Mouse (Mus musculus) kidney, postnatal 14 days (tissue): ENCODE measurements around the gene Sidt2.

Experiments used
- DNase-seq: peaks from one replicate; pipeline ENCODE4 v3.0.0; 2022; ENCODE audit warnings: mixed read lengths

Gene Sidt2

DNA sequence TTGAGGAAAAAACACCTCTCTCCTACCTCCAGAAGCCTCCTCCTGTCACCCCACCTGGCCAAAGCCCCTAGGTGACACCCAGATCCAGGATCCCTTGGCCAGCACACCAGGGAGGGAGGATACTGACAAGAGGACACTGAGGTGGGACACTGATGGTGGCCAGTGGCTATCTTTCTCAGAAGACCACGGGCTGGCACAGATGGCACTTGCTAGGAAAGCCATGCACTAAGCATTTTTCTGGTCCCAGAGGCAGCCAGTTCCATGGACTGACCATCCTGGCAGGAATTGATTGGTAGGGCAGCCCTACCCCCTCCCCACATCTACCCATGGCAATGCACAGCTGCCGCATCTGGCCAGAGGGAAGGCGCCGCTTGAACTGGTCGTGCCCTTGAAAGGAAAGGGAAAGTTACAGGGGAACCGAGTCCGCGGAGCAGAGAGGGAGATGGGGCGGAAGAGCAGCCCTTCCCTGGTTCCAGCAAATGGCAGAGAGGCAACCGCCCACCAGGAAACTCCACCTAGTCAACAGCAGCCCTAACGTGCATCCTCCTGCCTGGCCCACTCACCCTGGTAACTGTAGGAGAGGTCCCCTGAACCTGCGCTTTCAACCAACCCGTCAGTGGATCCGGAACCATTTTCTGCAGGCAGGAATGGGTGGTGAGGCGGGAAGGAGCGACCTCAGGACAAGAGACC is 8.7 kb downstream of the Sidt2 start:
- no peak for DNase-seq

DNA sequence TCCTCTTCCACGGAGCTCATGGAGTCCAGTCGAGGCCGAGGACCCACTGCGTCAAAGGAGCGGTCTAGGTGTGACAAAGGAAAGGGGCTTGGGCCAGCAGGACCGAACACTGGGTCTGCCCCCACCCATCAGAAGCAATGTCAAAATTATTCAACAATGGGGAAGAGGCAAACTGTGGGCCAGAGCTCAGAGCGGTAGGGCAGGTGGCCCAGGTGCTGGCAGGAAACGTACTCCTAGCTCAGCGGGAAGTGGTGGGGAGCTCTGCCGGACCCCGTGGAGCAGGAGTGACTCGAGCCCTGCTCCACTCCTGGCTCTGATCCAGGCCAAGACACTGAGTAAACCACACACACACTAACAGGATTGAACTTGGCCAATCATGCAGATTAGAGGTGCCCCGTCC is 9.3 kb downstream of the Sidt2 start:
- DNase-seq = no peak

DNA sequence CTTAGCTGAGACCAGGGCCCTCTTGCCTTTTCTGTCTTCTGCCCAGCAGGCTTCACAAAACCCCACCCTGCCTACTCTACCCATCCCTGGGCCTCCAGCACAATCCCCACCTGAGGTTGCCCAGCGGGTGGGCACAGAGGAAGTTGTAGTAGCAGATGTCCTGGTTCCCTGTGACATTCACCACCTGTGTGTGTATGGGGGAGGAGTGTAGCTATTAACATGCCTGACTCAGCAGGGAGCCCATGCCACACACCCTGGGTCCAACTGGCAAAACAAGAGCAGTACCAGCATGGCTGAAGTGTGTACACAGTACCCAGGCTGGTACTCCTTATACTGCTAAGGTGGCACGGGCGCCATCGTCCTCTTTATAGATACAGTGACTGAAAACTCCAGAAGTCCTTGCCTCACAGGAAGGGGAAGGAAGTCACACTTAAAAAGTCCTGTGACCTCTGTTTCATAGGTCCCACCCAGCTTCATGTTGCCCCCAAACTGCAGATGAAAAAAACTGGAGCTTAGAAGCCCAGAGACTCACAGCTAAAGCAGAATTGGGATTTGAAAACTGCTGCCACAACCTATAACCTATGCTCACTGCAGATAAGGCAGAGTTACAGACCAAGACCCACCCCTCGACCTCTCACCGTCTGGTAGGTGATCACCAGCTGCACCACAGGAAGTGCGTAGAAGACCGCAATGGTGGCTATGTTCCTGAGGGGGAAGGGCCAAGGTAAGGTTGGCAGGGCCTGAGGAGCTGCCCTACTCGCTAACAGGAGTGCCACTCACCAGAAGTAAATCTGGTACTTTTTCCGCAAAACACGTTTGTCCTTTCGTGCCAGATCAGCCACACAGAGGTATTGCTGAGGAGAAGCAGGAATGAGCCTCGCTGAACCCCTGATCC is 10.3 kb downstream of the Sidt2 start:
- no peak for DNase-seq

DNA sequence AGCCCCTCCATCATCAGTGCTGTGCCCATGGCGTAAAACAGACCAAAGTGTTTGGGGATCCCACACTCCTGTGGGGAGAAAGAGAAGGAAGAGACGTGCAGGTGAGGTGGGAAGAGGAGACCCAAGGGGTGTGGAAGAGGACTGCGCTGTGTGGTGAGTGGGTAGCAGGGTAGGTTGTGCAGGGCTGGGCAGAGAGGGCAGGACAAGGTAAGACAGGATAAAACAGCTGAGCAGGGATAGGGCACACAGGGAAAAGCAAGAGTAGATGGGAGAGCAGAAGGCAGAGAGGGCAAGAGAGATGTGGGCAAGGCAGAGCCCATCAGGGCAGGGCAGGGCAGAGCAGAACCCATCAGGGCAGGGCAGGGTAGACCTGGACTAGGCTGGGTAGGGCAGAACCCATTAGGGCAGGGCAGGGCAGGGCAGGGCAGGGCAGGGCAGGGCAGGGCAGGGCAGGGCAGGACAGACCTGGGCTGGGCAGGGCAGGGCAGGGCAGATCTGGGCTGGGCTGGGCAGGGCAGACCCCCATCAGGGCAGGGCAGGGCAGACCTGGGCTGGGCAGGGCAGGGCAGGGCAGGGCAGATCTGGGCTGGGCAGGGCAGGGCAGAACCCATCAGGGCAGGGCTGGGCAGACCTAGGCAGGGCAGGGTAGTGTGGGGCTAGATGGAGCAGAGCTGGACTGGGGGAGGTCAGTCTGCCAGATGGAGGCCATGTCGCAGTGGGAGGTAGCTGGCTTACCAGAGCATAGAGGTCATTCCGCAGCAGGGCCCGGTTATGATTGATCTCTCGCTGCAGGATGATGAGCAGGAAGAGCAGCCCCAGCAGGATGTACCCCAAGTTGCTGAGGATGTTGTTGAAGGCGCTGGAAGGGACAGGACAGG is 11.2 kb downstream of the Sidt2 start:
- no peak for DNase-seq

GRCm38 (mm10) chr9:45942916-45943315 is 12.1 kb downstream of the Sidt2 start:
- no peak for DNase-seq

GRCm38 (mm10) chr9:45942464-45942863 is 12.6 kb downstream of the Sidt2 start:
- no peak for DNase-seq

DNA sequence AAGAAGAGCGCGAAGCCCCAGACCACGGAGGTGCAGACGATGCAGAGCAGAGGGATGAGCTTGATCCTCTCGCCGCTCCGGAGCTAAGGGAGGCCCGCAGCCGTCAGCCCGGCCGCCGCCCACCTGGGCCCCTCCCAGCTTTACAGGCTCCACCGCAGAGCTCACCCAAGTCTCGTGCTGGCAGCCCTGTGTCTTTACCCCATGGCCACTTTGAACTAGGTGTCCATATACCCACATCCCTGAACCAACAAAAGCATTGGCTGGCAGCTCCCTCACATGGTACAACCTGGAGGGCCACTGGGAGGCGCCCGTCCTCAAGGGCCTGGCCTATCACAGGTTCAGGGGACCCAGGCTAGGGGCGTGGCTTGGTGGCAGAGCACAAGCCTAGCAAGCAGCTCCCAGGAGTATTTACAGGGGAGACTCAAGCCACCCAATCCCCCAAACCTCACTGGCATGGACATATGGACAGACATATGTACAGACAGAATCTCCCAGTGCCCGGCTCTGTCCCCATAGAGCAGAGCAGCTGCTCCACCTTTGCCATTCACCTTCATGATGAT is 13.6 kb downstream of the Sidt2 start:
- no peak for DNase-seq

- no peak for DNase-seq
Measured at GRCm38 (mm10) chr9:45939794-45940193, 15.3 kb downstream of the Sidt2 start.

- DNase-seq = no peak
Measured at GRCm38 (mm10) chr9:45938952-45939637, 16.0 kb downstream of the Sidt2 start.

GRCm38 (mm10) chr9:45938088-45938487 is 17.0 kb downstream of the Sidt2 start:
- DNase-seq = no peak

- DNase-seq = peak; percentile 88
Measured at GRCm38 (mm10) chr9:45936883-45937282, 18.2 kb downstream of the Sidt2 start.

GRCm38 (mm10) chr9:45935628-45936210 is 19.3 kb downstream of the Sidt2 start, which contains the start of gene Tagln:
TSS of gene Tagln (minus strand) at chr9:45936058.
- peak; percentile 73 for DNase-seq

DNA sequence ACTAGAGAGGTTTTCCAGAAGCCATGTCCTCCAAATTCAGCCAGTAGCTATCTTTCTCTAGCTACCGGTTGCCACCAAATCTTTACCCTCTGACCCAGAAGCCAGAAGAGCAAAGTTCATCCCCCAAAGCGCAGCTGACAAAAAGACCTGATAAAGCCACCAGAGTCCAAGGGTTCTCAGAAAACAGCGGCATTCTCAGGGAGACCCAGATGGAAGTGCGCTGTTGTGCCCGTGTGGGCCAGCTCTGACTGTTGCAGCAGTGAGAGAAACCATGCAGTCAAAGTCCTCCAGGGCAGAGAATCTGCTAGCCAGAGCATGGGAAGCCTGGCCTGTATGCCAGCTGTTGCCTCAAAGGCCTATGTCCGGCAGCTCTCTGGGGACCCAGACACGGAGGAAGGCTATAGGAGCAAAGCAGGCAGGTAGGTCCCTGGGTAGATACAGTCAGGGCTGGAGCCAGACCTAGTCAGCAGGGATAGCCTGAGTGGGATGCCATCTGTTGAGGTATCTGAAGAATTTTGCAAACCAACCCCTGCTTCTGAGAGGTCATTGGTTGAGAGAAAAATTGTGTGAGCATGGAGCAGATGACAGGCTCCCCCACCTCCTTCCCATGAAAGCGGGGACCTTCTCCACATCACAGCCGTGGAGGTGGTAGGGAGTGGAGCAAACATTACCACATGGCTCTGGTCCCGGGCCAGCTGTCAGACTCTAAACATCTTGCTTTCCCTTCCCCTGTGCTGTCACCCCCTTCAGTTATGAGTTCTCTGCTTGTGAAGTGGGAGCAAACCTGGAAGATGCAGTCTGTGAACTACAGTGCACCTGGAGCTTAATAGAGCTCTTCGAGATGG is 22.3 kb downstream of the Sidt2 start:
- peak; percentile 37 for DNase-seq

DNA sequence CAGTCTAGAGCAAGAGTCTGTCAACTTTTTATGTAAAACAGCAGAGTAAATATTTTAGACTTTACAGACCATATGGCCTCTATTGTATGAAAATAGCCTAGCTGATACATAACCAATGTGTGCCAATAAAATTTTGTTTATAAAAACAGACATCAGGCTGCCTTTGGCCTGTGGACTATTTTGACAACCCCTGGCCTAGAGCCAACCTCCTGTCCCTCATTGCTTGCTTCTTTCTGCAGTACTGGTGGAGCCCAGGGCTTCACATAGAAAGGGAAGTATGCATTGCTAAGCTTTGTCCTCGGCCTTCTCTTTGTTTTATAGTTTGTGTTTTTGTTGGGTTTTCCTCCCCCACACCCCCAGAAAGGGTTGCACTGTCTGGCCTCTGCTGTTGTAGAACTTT is 23.1 kb downstream of the Sidt2 start:
- DNase-seq = peak; percentile 48

GRCm38 (mm10) chr9:45929285-45929684 is 25.8 kb downstream of the Sidt2 start:
- no peak for DNase-seq

GRCm38 (mm10) chr9:45919895-45920294 is 35.2 kb downstream of the Sidt2 start:
- no peak for DNase-seq

DNA sequence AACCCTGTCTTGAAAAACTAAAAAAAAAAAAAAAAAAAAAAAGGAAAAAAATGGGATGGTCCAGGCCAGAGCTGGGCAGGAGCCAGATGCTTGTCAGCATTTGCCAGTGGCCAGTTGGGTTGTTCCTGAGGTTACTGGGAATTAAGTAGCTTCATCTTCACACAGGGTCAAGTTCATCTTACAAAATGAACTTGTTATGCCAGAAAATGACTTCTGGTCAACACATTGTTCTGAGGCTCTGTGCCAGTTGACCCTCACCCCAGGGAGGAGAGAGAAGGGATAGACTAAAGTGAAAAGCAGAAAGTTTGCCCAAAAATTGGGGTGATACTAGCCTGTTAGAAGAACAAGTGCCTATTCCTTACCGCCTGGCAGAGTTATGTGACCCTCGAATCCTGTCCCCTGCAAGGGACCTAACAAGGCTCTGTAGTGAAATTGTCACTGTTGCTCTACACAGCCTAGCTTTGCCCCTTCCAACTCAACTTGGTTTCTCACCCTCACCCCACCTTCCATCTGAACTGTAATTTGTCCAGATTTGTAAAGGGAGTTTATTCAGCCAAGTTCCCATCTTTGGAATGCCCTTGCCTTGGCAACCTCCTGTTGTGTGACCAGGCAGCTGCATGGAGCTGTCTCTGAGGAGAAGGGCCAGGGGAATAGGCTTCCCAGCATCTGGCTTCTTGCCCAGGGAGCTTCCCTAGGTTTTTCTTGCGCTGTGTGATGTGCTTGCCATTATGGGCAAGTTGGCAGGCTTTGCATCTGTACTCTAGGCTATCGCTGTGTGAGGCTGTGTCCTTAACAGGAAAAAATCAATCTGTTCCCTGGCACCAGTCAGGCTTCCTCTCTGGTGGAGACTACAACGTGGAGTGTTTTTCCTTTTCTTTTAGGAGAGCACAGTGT is 37.8 kb downstream of the Sidt2 start:
- peak; percentile 82 for DNase-seq

- no peak for DNase-seq
Measured at GRCm38 (mm10) chr9:45915659-45916058, 39.4 kb downstream of the Sidt2 start.

- DNase-seq = peak; percentile 63
Measured at GRCm38 (mm10) chr9:45911673-45912072, 43.4 kb downstream of the Sidt2 start.

GRCm38 (mm10) chr9:45910995-45911394 is 44.1 kb downstream of the Sidt2 start:
- no peak for DNase-seq
